Mouse (Mus musculus) hindbrain, postnatal 0 days (tissue): ENCODE measurements around the gene Tox2. TPM values are rescaled to one million over a fixed set of nuclear protein-coding genes. Genes with fewer than 3 reads are reported as not detected.

Experiments
- ATAC-seq: fragments of 200-750 bp; cut with Nextera tagmentation; 2 replicates; pipeline ENCODE4 v1.8.0; 2017; ENCODE audit warnings: mild to moderate bottlenecking, moderate TSS enrichment, moderate library complexity
- DNase-seq: peaks from one replicate; pipeline ENCODE4 v3.0.0-alpha.2; 2015; ENCODE audit warnings: low spot score
- H3K27ac ChIP-seq: fragments of 300-500 bp; sonication (generic); 2 replicates; pipeline ENCODE4 v1.5.1; 2014; ENCODE audit warnings: mild to moderate bottlenecking
- H3K27me3 ChIP-seq: fragments of 300-500 bp; sonication (generic); 2 replicates; pipeline ENCODE4 v1.6.1; 2014; ENCODE audit warnings: low read length, mixed read lengths; ENCODE audit not compliant: insufficient read depth
- H3K36me3 ChIP-seq: fragments of 300-500 bp; sonication (generic); 2 replicates; pipeline ENCODE4 v1.6.1; 2014; ENCODE audit warnings: low read length, mixed read lengths; ENCODE audit not compliant: insufficient read depth
- H3K4me1 ChIP-seq: fragments of 300-500 bp; sonication (generic); 2 replicates; pipeline ENCODE4 v1.6.1; 2014; ENCODE audit warnings: antibody characterized with exemption, low read length, mixed read lengths; ENCODE audit not compliant: insufficient read depth
- H3K4me2 ChIP-seq: fragments of 300-500 bp; sonication (generic); 2 replicates; pipeline ENCODE4 v1.6.1; 2014; ENCODE audit warnings: low read depth, mild to moderate bottlenecking, low read length, moderate library complexity, mixed read lengths
- H3K4me3 ChIP-seq: fragments of 300-500 bp; sonication (generic); 2 replicates; pipeline ENCODE4 v1.5.1; 2014; ENCODE audit warnings: low read length
- H3K9ac ChIP-seq: fragments of 300-500 bp; sonication (generic); replicated peaks from 2 replicates; pipeline ENCODE4 v1.6.1; 2014; ENCODE audit warnings: mild to moderate bottlenecking, low read length, moderate library complexity, mixed read lengths
- H3K9me3 ChIP-seq: fragments of 300-500 bp; sonication (generic); 2 replicates; pipeline ENCODE4 v1.6.1; 2016; ENCODE audit warnings: low read length, mixed read lengths
- CTCF ChIP-seq: IDR thresholded peaks from 2 replicates; pipeline ENCODE4 v1.5.1; 2016; ENCODE audit warnings: antibody characterized with exemption, control low read depth, low read depth
- WGBS: fragments of 180-500 bp; shearing (Covaris S2); extraction: QIAGEN DNeasy Blood & Tissue Kit; methylation state at CpG from one replicate; pipeline ENCODE4 v1.1.7; 2014; 5-methylcytosine and 5-hydroxymethylcytosine counted together
- polyA plus RNA-seq: library from polyadenylated mRNA; unstranded; fragments of >200 nt; fragmentation: Nextera tagmentation; extraction: Ambion mirVana; gene quantifications from 2 replicates; pipeline ENCODE4 v1.2.1, GENCODE M21; 2015
- total RNA-seq: library from RNA; depleted of rRNA; stranded (reverse); fragments of >200 nt; gene quantifications from 2 replicates; pipeline ENCODE4 v1.2.3, GENCODE M21; 2014

The Tox2 gene
- total and polyA plus RNA-seq, 2 experiments from 2014 or later: 5.0 to 19.1 TPM

GRCm38 (mm10) chr2:163348677-163349076, 145.8 kb downstream of the Tox2 start:
- H3K36me3 ChIP-seq: no peaks in the 10 kb centered on the region
- H3K4me2 ChIP-seq: no peak overlapping the region
- no peaks in the 10 kb centered on the region for H3K27me3 ChIP-seq
- H3K4me3 ChIP-seq: no peak overlapping the region
- no peak overlapping the region for H3K27ac ChIP-seq
- peaks cover 3% of the 10 kb centered on the region; the same call in 1 of the 2 replicates for H3K4me1 ChIP-seq
- H3K9me3 ChIP-seq: no peaks in the 10 kb centered on the region
- WGBS: 69% methylated on average over 7 of the region's 7 CpGs
- no peak for TF ChIP-seq CTCF
- no peak overlapping the region for H3K9ac ChIP-seq
- ATAC-seq (no peak), DNase-seq (no peak)

GRCm38 (mm10) chr2:163349411-163349810, 146.5 kb downstream of the Tox2 start:
- peaks cover 3% of the 10 kb centered on the region; the same call in 1 of the 2 replicates for H3K4me1 ChIP-seq
- DNase-seq (peak; percentile 54), ATAC-seq (peak; percentile 61; the same call in 1 of the 2 replicates)
- no peak overlapping the region for H3K9ac ChIP-seq
- H3K27me3 ChIP-seq: no peaks in the 10 kb centered on the region
- H3K9me3 ChIP-seq: no peaks in the 10 kb centered on the region
- H3K4me2 ChIP-seq: no peak overlapping the region
- H3K4me3 ChIP-seq: no peak overlapping the region
- no peak overlapping the region for H3K27ac ChIP-seq
- TF ChIP-seq CTCF: no peak
- H3K36me3 ChIP-seq: no peaks in the 10 kb centered on the region
- WGBS: 42% methylated on average over 9 of the region's 9 CpGs

GRCm38 (mm10) chr2:163350443-163350842, 147.5 kb downstream of the Tox2 start:
- WGBS: 58% methylated on average over 5 of the region's 5 CpGs
- Histone ChIP-seq H3K4me3 (no peak overlapping the region), H3K27ac (no peak overlapping the region), H3K36me3 (no peaks in the 10 kb centered on the region), H3K4me1 (peaks cover 3% of the 10 kb centered on the region; the same call in 1 of the 2 replicates), H3K9me3 (no peaks in the 10 kb centered on the region), H3K9ac (no peak overlapping the region), H3K4me2 (no peak overlapping the region), H3K27me3 (no peaks in the 10 kb centered on the region)
- DNase-seq: no peak
- TF ChIP-seq CTCF: peak; percentile 25
- ATAC-seq: no peak

GRCm38 (mm10) chr2:163353731-163354130, 150.8 kb downstream of the Tox2 start:
- H3K9ac ChIP-seq: no peak overlapping the region
- no peak for ATAC-seq

GRCm38 (mm10) chr2:163355666-163356065, 152.7 kb downstream of the Tox2 start:
- no peaks in the 10 kb centered on the region for H3K4me1 ChIP-seq
- no peaks in the 10 kb centered on the region for H3K27me3 ChIP-seq
- no peak overlapping the region for H3K4me2 ChIP-seq
- TF ChIP-seq CTCF: no peak
- WGBS: 81% methylated on average over 8 of the region's 8 CpGs
- H3K4me3 ChIP-seq: no peak overlapping the region
- H3K9ac ChIP-seq: no peak overlapping the region
- no peak for DNase-seq
- no peaks in the 10 kb centered on the region for H3K9me3 ChIP-seq
- H3K27ac ChIP-seq: no peak overlapping the region
- H3K36me3 ChIP-seq: no peaks in the 10 kb centered on the region
- no peak for ATAC-seq

More at GRCm38 (mm10) chr2:163353731-163354130, 150.8 kb downstream of the Tox2 start:
- DNase-seq: no peak
- Histone ChIP-seq H3K27ac (no peak overlapping the region), H3K4me2 (no peak overlapping the region), H3K4me3 (no peak overlapping the region), H3K4me1 (peaks cover 3% of the 10 kb centered on the region; the same call in 1 of the 2 replicates), H3K9me3 (no peaks in the 10 kb centered on the region), H3K27me3 (no peaks in the 10 kb centered on the region), H3K36me3 (no peaks in the 10 kb centered on the region)
- WGBS: 24% methylated on average over 7 of the region's 7 CpGs
- TF ChIP-seq CTCF: no peak

- no peak for TF ChIP-seq CTCF
- Histone ChIP-seq H3K4me2 (no peak overlapping the region), H3K27ac (no peak overlapping the region), H3K9ac (no peak overlapping the region), H3K4me1 (no peaks in the 10 kb centered on the region), H3K36me3 (no peaks in the 10 kb centered on the region), H3K27me3 (no peaks in the 10 kb centered on the region), H3K4me3 (no peak overlapping the region), H3K9me3 (no peaks in the 10 kb centered on the region)
- DNase-seq (no peak), ATAC-seq (no peak)
- 84% methylated on average over 12 of the region's 12 CpGs for WGBS
These were observed 153.4 kb downstream of the Tox2 start for GRCm38 (mm10) chr2:163356113-163356840.

GRCm38 (mm10) chr2:163358662-163359061, 155.7 kb downstream of the Tox2 start:
- no peak overlapping the region for H3K4me2 ChIP-seq
- no peak overlapping the region for H3K9ac ChIP-seq
- TF ChIP-seq CTCF: no peak
- H3K27ac ChIP-seq: no peak overlapping the region
- H3K4me3 ChIP-seq: no peak overlapping the region
- no peaks in the 10 kb centered on the region for H3K4me1 ChIP-seq
- DNase-seq: no peak
- no peak for ATAC-seq
- H3K27me3 ChIP-seq: no peaks in the 10 kb centered on the region
- no peaks in the 10 kb centered on the region for H3K9me3 ChIP-seq
- no peaks in the 10 kb centered on the region for H3K36me3 ChIP-seq
- WGBS: 83% methylated on average over 5 of the region's 5 CpGs
